Mouse (Mus musculus): ENCODE data around the gene Uqcc1.
A peak's percentile ranks its signal among the peaks of the same experiment; 100 is the strongest.

The Uqcc1 gene

GRCm38 (mm10) chr2:155929531-155930442, at the start of gene Uqcc1:
Gene Uqcc1, minus strand, starts transcription at chr2:155930310.
- peak; percentile 95 for DNase-seq (ENCODE audit: extremely low read depth, low read depth)

GRCm38 (mm10) chr2:155979328-155979991, 49.4 kb upstream of the Uqcc1 start:
- DNase-seq (ENCODE audit: extremely low read depth, low read depth) = no peak

- no peak for DNase-seq (ENCODE audit: extremely low read depth, low read depth)
Observed at GRCm38 (mm10) chr2:155974087-155974731, 44.1 kb upstream of the Uqcc1 start.

GRCm38 (mm10) chr2:155973348-155973747, 43.2 kb upstream of the Uqcc1 start:
- DNase-seq (ENCODE audit: extremely low read depth, low read depth) = no peak

- DNase-seq (ENCODE audit: extremely low read depth, low read depth) = no peak
Observed at GRCm38 (mm10) chr2:155962991-155963390, 32.9 kb upstream of the Uqcc1 start.

- DNase-seq (ENCODE audit: extremely low read depth, low read depth) = no peak
Observed at GRCm38 (mm10) chr2:155961862-155962261, 31.8 kb upstream of the Uqcc1 start.

- no peak for DNase-seq (ENCODE audit: extremely low read depth, low read depth)
Observed at GRCm38 (mm10) chr2:155959981-155960380, 29.9 kb upstream of the Uqcc1 start.

GRCm38 (mm10) chr2:155956134-155957059, 26.3 kb upstream of the Uqcc1 start, which contains the start of gene Cep250:
Gene Cep250, plus strand, starts transcription at chr2:155956458.
- peak; percentile 77 for DNase-seq (ENCODE audit: extremely low read depth, low read depth)

GRCm38 (mm10) chr2:155952006-155952405, 21.9 kb upstream of the Uqcc1 start:
- no peak for DNase-seq (ENCODE audit: extremely low read depth, low read depth)

GRCm38 (mm10) chr2:155949362-155949761, 19.3 kb upstream of the Uqcc1 start:
- DNase-seq (ENCODE audit: extremely low read depth, low read depth) = no peak

GRCm38 (mm10) chr2:155947390-155948002, 17.4 kb upstream of the Uqcc1 start:
- peak; percentile 87 for DNase-seq (ENCODE audit: extremely low read depth, low read depth)

- no peak for DNase-seq (ENCODE audit: extremely low read depth, low read depth)
Observed at GRCm38 (mm10) chr2:155946499-155946898, 16.4 kb upstream of the Uqcc1 start.

GRCm38 (mm10) chr2:155946069-155946468, 16.0 kb upstream of the Uqcc1 start:
- DNase-seq (ENCODE audit: extremely low read depth, low read depth) = peak; percentile 53

- no peak for DNase-seq (ENCODE audit: extremely low read depth, low read depth)
Observed at GRCm38 (mm10) chr2:155945580-155945979, 15.5 kb upstream of the Uqcc1 start.

- DNase-seq (ENCODE audit: extremely low read depth, low read depth) = no peak
Observed at GRCm38 (mm10) chr2:155945124-155945523, 15.0 kb upstream of the Uqcc1 start, which contains the start of gene Gdf5. Gene Gdf5, minus strand, starts transcription at chr2:155945367.

GRCm38 (mm10) chr2:155944685-155945084, 14.6 kb upstream of the Uqcc1 start:
- DNase-seq (ENCODE audit: extremely low read depth, low read depth) = no peak

GRCm38 (mm10) chr2:155943463-155943862, 13.4 kb upstream of the Uqcc1 start:
- no peak for DNase-seq (ENCODE audit: extremely low read depth, low read depth)

- DNase-seq (ENCODE audit: extremely low read depth, low read depth) = no peak
Observed at GRCm38 (mm10) chr2:155941697-155942442, 11.8 kb upstream of the Uqcc1 start.

GRCm38 (mm10) chr2:155940681-155941080, 10.6 kb upstream of the Uqcc1 start, which contains the start of gene Gm15557:
Gene Gm15557, plus strand, starts transcription at chr2:155940728.
- DNase-seq (ENCODE audit: extremely low read depth, low read depth) = no peak

Data from MEL-GATA-1-ER (cell line).